Mouse (Mus musculus) neural tube, embryonic 14.5 days (tissue): ENCODE measurements around the gene Bud23. TPM values are rescaled to one million over a fixed set of nuclear protein-coding genes. Genes with fewer than 3 reads are reported as not detected.

Experiments
- ATAC-seq: fragments of 200-750 bp; cut with Nextera tagmentation; 2 replicates; pipeline ENCODE4 v1.8.0; 2017; ENCODE audit warnings: low read depth, mild to moderate bottlenecking, moderate TSS enrichment, moderate library complexity
- H3K27ac ChIP-seq: fragments of 300-500 bp; sonication (generic); 2 replicates; pipeline ENCODE4 v1.5.1; 2014; ENCODE audit warnings: low read depth, mild to moderate bottlenecking, control low read depth, low read length, moderate library complexity, mixed read lengths
- H3K27me3 ChIP-seq: fragments of 300-500 bp; sonication (generic); 2 replicates; pipeline ENCODE4 v1.6.1; 2014; ENCODE audit warnings: low read length; ENCODE audit not compliant: control insufficient read depth, insufficient read depth
- H3K36me3 ChIP-seq: fragments of 300-500 bp; sonication (generic); 2 replicates; pipeline ENCODE4 v1.6.1; 2014; ENCODE audit warnings: low read length, mixed read lengths; ENCODE audit not compliant: control insufficient read depth, insufficient read depth
- H3K4me1 ChIP-seq: fragments of 300-500 bp; sonication (generic); 2 replicates; pipeline ENCODE4 v1.6.1; 2014; ENCODE audit warnings: low read length; ENCODE audit not compliant: control insufficient read depth, insufficient read depth
- H3K4me2 ChIP-seq: fragments of 300-500 bp; sonication (generic); 2 replicates; pipeline ENCODE4 v1.6.1; 2014; ENCODE audit warnings: mild to moderate bottlenecking, low read depth, low read length, control low read depth
- H3K4me3 ChIP-seq: fragments of 300-500 bp; sonication (generic); 2 replicates; pipeline ENCODE4 v1.5.1; 2014; ENCODE audit warnings: low read depth, low read length, control low read depth, mixed read lengths
- H3K9ac ChIP-seq: fragments of 300-500 bp; sonication (generic); replicated peaks from 2 replicates; pipeline ENCODE4 v1.6.1; 2014; ENCODE audit warnings: low read depth, mild to moderate bottlenecking, control low read depth, low read length, mixed read lengths
- H3K9me3 ChIP-seq: fragments of 300-500 bp; sonication (generic); 2 replicates; pipeline ENCODE4 v1.6.1; 2016; ENCODE audit warnings: low read length; ENCODE audit not compliant: control insufficient read depth
- WGBS: fragments of 180-500 bp; shearing (Covaris S2); extraction: QIAGEN DNeasy Blood & Tissue Kit; methylation state at CpG from one replicate; pipeline ENCODE4 v1.1.7; 2014; 5-methylcytosine and 5-hydroxymethylcytosine counted together
- polyA plus RNA-seq: library from polyadenylated mRNA; unstranded; fragments of >200 nt; fragmentation: Nextera tagmentation; extraction: Ambion mirVana; gene quantifications from 2 replicates; pipeline ENCODE4 v1.2.1, GENCODE M21; 2014

The Bud23 gene
- polyA plus RNA-seq, 1 experiment from 2014 or later, result 72.5 TPM

DNA sequence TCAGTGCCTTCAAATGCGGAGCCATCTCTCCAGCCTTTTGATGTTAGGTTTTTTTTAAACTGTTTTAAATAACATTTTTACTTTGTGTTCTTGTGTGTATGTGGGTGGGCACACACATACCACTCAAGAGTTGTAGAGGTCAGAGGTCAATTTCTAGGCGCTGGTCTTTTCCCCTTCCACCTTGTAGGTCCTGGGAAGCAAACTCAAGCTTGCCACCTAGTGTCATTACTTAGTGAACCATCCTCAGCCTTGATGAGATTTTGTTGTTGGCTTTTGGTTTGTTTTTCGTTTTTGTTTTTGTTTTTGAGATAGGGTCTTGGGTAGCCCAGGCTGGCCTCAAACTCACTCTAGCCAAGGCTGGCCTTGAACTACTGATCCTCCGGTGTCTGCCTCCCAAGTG lies 10.9 kb upstream of the Bud23 start:
- WGBS, result 77% methylated on average over 4 of the region's 4 CpGs
- Histone ChIP-seq H3K36me3 (peaks cover 17% of the 10 kb centered on the region), H3K27ac (no peak overlapping the region), H3K4me1 (peaks cover 12% of the 10 kb centered on the region), H3K4me2 (no peak overlapping the region), H3K9ac (no peak overlapping the region), H3K4me3 (no peak overlapping the region), H3K27me3 (no peaks in the 10 kb centered on the region), H3K9me3 (no peaks in the 10 kb centered on the region)
- ATAC-seq, result no peak

DNA sequence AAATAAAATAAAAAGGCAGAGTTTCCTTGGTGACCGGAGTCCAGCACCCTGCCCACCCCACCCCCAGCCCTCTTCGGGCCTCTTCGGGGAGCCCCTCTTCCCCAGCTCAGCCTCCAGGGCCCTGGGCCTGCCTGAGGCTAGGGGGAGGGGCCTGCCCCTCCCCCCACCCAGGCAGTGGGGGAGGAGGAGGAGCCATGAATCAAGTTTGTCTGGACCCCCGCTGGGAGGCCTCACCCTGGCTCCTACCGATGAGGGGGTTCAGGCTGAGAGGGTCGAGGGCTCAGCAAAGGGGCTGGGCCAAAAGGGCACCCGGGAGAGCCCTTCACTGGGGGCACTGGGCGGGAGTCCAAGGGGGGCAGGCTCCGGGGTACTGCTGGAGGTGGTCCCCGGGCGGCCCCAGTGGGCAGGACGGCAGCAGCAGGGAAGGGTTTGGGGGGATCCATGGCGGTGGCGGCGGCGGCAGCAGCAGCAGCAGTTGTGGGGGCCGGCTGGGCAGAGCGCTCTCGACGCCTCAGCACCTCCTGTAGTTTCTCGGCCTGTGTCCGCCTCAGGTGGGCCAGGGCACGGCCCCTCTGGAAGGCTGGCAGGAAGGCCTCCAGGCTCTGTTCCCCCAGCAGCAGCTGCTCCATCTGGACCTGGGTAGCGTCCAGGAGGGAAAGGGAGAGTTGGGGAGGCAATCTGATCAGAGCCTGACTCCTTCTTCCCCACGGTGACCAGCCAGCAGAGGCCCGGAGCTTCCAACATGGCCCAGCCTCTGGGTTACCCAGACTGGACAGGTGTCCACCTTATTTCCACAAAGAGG lies 8.8 kb upstream of the Bud23 start:
- H3K4me2 ChIP-seq, result no peak overlapping the region
- H3K9me3 ChIP-seq, result no peaks in the 10 kb centered on the region
- WGBS, result 17% methylated on average over 24 of the region's 26 CpGs
- ATAC-seq, result no peak
- no peaks in the 10 kb centered on the region for H3K27me3 ChIP-seq
- peaks cover 12% of the 10 kb centered on the region for H3K4me1 ChIP-seq
- no peak overlapping the region for H3K27ac ChIP-seq
- H3K4me3 ChIP-seq, result no peak overlapping the region
- H3K36me3 ChIP-seq, result peaks cover 17% of the 10 kb centered on the region
- no peak overlapping the region for H3K9ac ChIP-seq

DNA sequence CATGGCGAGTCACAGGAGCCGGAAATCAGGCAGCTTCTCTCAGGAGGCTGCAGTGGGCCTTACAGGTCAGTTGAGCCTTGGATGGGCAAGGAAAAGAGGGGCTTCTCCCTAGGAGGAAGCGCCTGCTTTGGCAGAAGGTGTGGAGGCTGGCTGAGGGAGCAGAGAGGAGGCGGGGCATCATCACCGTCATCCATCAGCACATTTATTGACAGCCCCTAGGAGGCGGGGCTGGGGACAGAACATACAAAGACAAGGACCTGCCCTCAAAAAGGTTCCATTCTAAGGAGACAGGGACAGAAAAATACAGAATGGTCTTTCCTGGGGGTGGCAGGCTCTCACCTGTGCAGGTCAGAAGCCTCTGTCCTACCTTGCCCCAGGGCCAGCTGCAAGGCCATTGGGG lies 8.0 kb upstream of the Bud23 start:
- Histone ChIP-seq H3K9me3 (no peaks in the 10 kb centered on the region), H3K4me1 (peaks cover 12% of the 10 kb centered on the region), H3K36me3 (peaks cover 18% of the 10 kb centered on the region), H3K4me2 (no peak overlapping the region), H3K4me3 (no peak overlapping the region), H3K27me3 (no peaks in the 10 kb centered on the region), H3K27ac (no peak overlapping the region), H3K9ac (no peak overlapping the region)
- 64% methylated on average over 6 of the region's 6 CpGs for WGBS
- ATAC-seq, result no peak

DNA sequence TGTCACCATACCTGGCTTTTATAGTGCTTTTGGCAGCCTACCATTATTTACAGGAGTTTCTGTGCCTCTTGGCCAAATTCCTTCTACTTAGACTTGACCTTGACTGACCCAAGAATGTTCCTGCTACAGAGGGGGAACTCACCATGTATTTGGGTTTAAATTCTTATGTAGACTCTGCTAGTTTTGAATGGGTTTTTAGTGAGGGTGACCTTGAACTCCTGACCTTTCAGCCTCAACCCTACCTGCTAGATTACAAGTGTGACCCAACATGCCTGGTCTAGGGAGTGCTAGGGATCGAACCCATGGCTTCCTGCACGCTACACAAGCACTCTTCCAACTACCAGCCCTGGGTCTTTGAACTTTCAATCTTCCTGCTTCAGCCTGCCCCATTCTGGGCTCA lies 7.3 kb upstream of the Bud23 start:
- H3K9ac ChIP-seq, result no peak overlapping the region
- peaks cover 12% of the 10 kb centered on the region for H3K4me1 ChIP-seq
- H3K4me2 ChIP-seq, result no peak overlapping the region
- H3K36me3 ChIP-seq, result peaks cover 22% of the 10 kb centered on the region
- no peak overlapping the region for H3K4me3 ChIP-seq
- H3K27me3 ChIP-seq, result no peaks in the 10 kb centered on the region
- 95% methylated on average over 2 of the region's 2 CpGs for WGBS
- H3K9me3 ChIP-seq, result no peaks in the 10 kb centered on the region
- H3K27ac ChIP-seq, result no peak overlapping the region
- no peak for ATAC-seq

DNA sequence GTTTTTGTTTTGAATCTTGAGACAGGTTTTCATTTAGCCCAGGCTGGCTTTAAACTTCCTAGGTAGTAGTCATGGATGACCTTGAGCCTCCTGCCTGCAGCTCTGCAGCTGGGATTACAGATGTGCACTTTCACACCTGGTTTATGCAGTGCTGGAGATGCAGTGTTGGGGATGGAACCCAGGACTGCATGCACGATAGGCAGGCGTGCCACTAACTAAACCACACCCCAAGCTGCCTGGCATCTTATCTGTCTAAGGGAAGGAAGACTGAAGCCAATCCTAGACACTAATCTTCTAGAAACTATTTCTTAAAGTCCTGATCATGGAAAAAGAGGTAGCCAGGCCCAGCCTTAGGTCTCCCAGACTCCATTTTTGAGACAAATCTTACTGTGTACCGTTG lies 5.7 kb upstream of the Bud23 start:
- Histone ChIP-seq H3K9me3 (no peaks in the 10 kb centered on the region), H3K27me3 (no peaks in the 10 kb centered on the region), H3K4me3 (no peak overlapping the region), H3K4me2 (no peak overlapping the region), H3K27ac (no peak overlapping the region), H3K36me3 (peaks cover 22% of the 10 kb centered on the region), H3K9ac (no peak overlapping the region), H3K4me1 (peaks cover 10% of the 10 kb centered on the region)
- no peak for ATAC-seq
- 92% methylated on average over 3 of the region's 3 CpGs for WGBS

DNA sequence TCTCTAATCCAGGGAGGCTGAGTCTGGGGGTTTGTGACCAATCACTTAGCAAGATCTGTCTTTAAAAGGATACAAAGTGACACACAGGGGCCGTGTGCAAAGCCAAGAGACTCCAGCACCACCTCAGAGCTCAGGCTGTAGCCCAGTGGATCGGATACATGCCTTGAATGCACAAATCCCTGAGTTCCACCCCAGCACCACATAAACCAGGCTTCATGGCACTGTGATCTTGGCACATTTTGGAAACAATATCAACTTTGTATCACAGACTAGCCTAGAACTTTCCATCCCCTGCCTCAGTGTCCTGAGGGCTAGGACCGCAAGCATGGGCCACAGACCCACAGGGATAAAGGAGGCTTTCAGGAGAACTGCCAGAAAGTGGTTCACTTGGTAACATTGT lies 1.2 kb upstream of the Bud23 start:
- H3K36me3 ChIP-seq, result 0 out of 2 replicates have a peak, but pooled peaks cover 5% of the 10 kb centered on the region
- no peaks in the 10 kb centered on the region for H3K9me3 ChIP-seq
- no peak overlapping the region for H3K4me3 ChIP-seq
- WGBS, result 97% methylated on average over 3 of the region's 3 CpGs
- H3K4me1 ChIP-seq, result peaks cover 20% of the 10 kb centered on the region
- no peak overlapping the region for H3K27ac ChIP-seq
- no peak overlapping the region for H3K4me2 ChIP-seq
- H3K27me3 ChIP-seq, result no peaks in the 10 kb centered on the region
- no peak overlapping the region for H3K9ac ChIP-seq
- ATAC-seq, result no peak

DNA sequence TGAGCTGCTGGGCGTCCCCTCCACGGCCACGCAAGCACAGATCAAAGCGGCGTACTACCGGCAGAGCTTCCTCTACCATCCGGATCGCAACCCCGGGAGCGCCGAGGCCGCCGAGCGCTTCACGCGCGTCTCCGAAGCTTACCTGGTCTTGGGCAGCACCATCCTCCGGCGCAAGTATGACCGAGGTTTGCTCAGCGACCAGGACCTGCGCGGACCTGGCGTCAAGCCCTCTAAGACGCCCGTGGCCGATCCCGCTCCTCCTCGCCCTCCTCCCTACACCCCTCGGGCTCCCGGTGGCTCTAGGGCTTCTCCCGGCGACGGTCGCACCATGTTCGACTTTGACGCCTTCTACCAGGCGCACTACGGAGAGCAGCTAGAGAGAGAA lies 385 bp downstream of the Bud23 start:
- peak overlapping the region; percentile 82 for H3K9ac ChIP-seq
- H3K4me3 ChIP-seq, result peak overlapping the region; percentile 85
- ATAC-seq, result peak; percentile 35
- no peaks in the 10 kb centered on the region for H3K27me3 ChIP-seq
- no peaks in the 10 kb centered on the region for H3K9me3 ChIP-seq
- H3K4me1 ChIP-seq, result peaks cover 20% of the 10 kb centered on the region
- H3K36me3 ChIP-seq, result peaks cover 12% of the 10 kb centered on the region; the same call in 1 of the 2 replicates
- peak overlapping the region; percentile 62 for H3K27ac ChIP-seq
- WGBS, result under 1% methylated on average over 35 of the region's 40 CpGs
- H3K4me2 ChIP-seq, result peak overlapping the region; percentile 84

DNA sequence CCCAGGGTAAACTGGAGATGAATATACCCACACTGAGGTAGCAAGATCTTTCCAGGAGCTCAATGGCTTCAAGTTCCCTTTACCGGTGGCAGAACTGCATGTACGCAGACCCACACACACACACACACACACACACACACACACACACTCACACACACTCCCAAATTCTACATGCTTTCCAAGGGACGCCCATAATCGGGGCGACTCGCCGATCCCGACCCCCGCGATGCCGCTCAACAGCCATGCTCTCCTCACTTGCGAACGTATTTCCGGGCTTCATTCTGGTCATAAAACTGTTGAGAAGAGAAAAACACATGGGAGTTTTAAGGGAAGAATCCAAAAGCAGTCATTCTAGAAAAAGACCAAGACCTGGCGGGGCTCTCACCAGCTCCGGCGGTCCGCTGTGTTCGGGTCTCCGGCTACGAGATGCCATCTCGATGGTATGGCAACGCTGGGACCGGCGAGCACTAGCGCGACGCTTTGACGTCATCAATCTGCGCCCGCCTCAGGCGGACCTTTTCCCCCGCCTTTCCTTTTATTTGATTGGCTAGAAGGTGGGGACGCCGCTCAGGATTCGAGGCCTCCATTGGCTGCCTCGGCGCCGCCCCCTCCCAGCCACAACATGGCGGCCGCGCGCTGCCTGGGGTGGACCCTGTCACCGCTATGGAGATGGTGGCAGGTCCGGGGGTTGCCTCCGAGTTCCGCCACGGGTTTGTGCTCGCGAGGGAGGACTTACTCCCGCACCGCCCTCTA lies 954 bp downstream of the Bud23 start, which contains the start of gene Dnajc30:
TSS of gene Dnajc30 (plus strand) at position 574 of the 753 bp plus-strand sequence.
- peak; percentile 97 for ATAC-seq
- peaks cover 20% of the 10 kb centered on the region for H3K4me1 ChIP-seq
- peaks cover 16% of the 10 kb centered on the region for H3K36me3 ChIP-seq
- peak within 1 kb of the TSS; percentile 82 for H3K9ac ChIP-seq
- under 1% methylated on average over 52 of the region's 52 CpGs for WGBS
- H3K27me3 ChIP-seq, result no peaks in the 10 kb centered on the region
- H3K27ac ChIP-seq, result peak within 1 kb of the TSS; percentile 62
- no peaks in the 10 kb centered on the region for H3K9me3 ChIP-seq
- peak within 1 kb of the TSS; percentile 85 for H3K4me3 ChIP-seq
- peak within 1 kb of the TSS; percentile 84 for H3K4me2 ChIP-seq

DNA sequence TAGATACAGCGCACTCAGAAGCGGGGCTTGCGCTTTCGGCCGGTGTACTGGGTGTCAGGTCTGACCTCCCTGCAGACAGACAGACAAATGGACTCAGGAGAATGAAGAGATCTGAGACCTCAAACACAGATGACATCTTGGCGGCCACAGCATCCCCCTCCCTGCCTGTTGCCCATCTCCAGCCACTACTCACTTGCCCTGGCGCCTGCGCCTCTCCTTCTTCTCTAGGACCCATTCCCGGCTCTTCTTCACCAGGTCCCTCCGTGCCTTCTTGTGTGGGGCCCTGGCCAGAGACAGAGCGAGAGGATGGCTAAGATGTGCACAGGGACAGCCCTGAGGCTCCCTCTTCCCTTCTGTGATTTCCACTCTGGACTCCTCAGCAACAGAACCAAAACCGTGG lies 11.4 kb downstream of the Bud23 start:
- WGBS, result 92% methylated on average over 12 of the region's 12 CpGs
- H3K36me3 ChIP-seq, result peaks cover 27% of the 10 kb centered on the region
- no peaks in the 10 kb centered on the region for H3K27me3 ChIP-seq
- H3K9ac ChIP-seq, result no peak overlapping the region
- no peak overlapping the region for H3K4me3 ChIP-seq
- no peak overlapping the region for H3K4me2 ChIP-seq
- no peaks in the 10 kb centered on the region for H3K9me3 ChIP-seq
- H3K27ac ChIP-seq, result no peak overlapping the region
- no peaks in the 10 kb centered on the region for H3K4me1 ChIP-seq
- no peak for ATAC-seq
